Mouse (Mus musculus): ENCODE results near the gene Gpr25. TPM values are rescaled to one million over a fixed set of nuclear protein-coding genes. Genes with fewer than 3 reads are reported as not detected.

Gpr25 gene
- total RNA-seq, 2 experiments from 2014 or later, result not detected

GRCm38 (mm10) chr1:136234595-136235092 is 26.0 kb downstream of the Gpr25 start:
- ATAC-seq (replicated peaks; ENCODE audit: low FRiP score, low TSS enrichment, poor library complexity, severe bottlenecking), result peak; percentile 29; the same call in 1 of the 2 replicates

- peak; percentile 73 for ATAC-seq (replicated peaks; ENCODE audit: low FRiP score, low TSS enrichment, poor library complexity, severe bottlenecking)
Measured at GRCm38 (mm10) chr1:136233892-136234594, 26.6 kb downstream of the Gpr25 start, which contains the start of gene Inava. Gene Inava (minus strand): TSS chr1:136234264.

GRCm38 (mm10) chr1:136232986-136233790 is 27.5 kb downstream of the Gpr25 start:
- no peak for ATAC-seq (replicated peaks; ENCODE audit: low FRiP score, low TSS enrichment, poor library complexity, severe bottlenecking)

- ATAC-seq (replicated peaks; ENCODE audit: low FRiP score, low TSS enrichment, poor library complexity, severe bottlenecking), result no peak
Measured at GRCm38 (mm10) chr1:136232285-136232926, 28.3 kb downstream of the Gpr25 start.

GRCm38 (mm10) chr1:136231596-136231995 is 29.1 kb downstream of the Gpr25 start:
- no peak for ATAC-seq (replicated peaks; ENCODE audit: low FRiP score, low TSS enrichment, poor library complexity, severe bottlenecking)

- ATAC-seq (replicated peaks; ENCODE audit: low FRiP score, low TSS enrichment, poor library complexity, severe bottlenecking), result no peak
Measured at GRCm38 (mm10) chr1:136230201-136230600, 30.5 kb downstream of the Gpr25 start.

GRCm38 (mm10) chr1:136229040-136229373 is 31.7 kb downstream of the Gpr25 start:
- no peak for ATAC-seq (replicated peaks; ENCODE audit: low FRiP score, low TSS enrichment, poor library complexity, severe bottlenecking)

GRCm38 (mm10) chr1:136228328-136229039 is 32.2 kb downstream of the Gpr25 start:
- peak; percentile 42; the same call in 1 of the 2 replicates for ATAC-seq (replicated peaks; ENCODE audit: low FRiP score, low TSS enrichment, poor library complexity, severe bottlenecking)

GRCm38 (mm10) chr1:136227870-136228269 is 32.8 kb downstream of the Gpr25 start:
- ATAC-seq (replicated peaks; ENCODE audit: low FRiP score, low TSS enrichment, poor library complexity, severe bottlenecking), result no peak

- no peak for ATAC-seq (replicated peaks; ENCODE audit: low FRiP score, low TSS enrichment, poor library complexity, severe bottlenecking)
Measured at GRCm38 (mm10) chr1:136226626-136227025, 34.0 kb downstream of the Gpr25 start.

GRCm38 (mm10) chr1:136225846-136226245 is 34.8 kb downstream of the Gpr25 start:
- ATAC-seq (replicated peaks; ENCODE audit: low FRiP score, low TSS enrichment, poor library complexity, severe bottlenecking), result no peak

- ATAC-seq (replicated peaks; ENCODE audit: low FRiP score, low TSS enrichment, poor library complexity, severe bottlenecking), result no peak
Measured at GRCm38 (mm10) chr1:136223758-136224342, 36.8 kb downstream of the Gpr25 start.

GRCm38 (mm10) chr1:136222386-136222785 is 38.3 kb downstream of the Gpr25 start:
- ATAC-seq (replicated peaks; ENCODE audit: low FRiP score, low TSS enrichment, poor library complexity, severe bottlenecking), result no peak

- ATAC-seq (replicated peaks; ENCODE audit: low FRiP score, low TSS enrichment, poor library complexity, severe bottlenecking), result no peak
Measured at GRCm38 (mm10) chr1:136220037-136220871, 40.4 kb downstream of the Gpr25 start.

GRCm38 (mm10) chr1:136214304-136214703 is 46.4 kb downstream of the Gpr25 start:
- no peak for ATAC-seq (replicated peaks; ENCODE audit: low FRiP score, low TSS enrichment, poor library complexity, severe bottlenecking)

GRCm38 (mm10) chr1:136212803-136213202 is 47.9 kb downstream of the Gpr25 start, which contains the start of gene Mroh3:
Gene Mroh3 (minus strand): TSS chr1:136212828.
- peak; percentile 88 for ATAC-seq (replicated peaks; ENCODE audit: low FRiP score, low TSS enrichment, poor library complexity, severe bottlenecking)
